Mouse (Mus musculus) liver, adult 2 months (tissue): ENCODE measurements around the gene Prss40. TPM values are rescaled to one million over a fixed set of nuclear protein-coding genes. Genes with fewer than 3 reads are reported as not detected.
"Not testable (repeated sequence)": the region's sequence is repeated elsewhere in the genome, so short reads cannot be mapped to it uniquely, and the experiment has no call there.

ENCODE experiments used
- DNase-seq: peaks from one replicate; pipeline ENCODE4 v3.0.0-alpha.2; 2011; ENCODE audit warnings: low read depth, low spot score; ENCODE audit errors: extremely low read depth
- H3K27ac ChIP-seq: fragments of 200-500 bp; replicated peaks from 2 replicates; pipeline ENCODE4 v1.5.1; 2012; ENCODE audit warnings: low read depth, mild to moderate bottlenecking, control low read depth, inconsistent platforms, low read length; ENCODE audit not compliant: insufficient read depth
- H3K27me3 ChIP-seq: fragments of 200-500 bp; 2 replicates; pipeline ENCODE4 v1.6.1; 2012; ENCODE audit warnings: mild to moderate bottlenecking, moderate library complexity, low read length, inconsistent platforms; ENCODE audit not compliant: control insufficient read depth, insufficient read depth
- H3K36me3 ChIP-seq: fragments of 200-500 bp; 2 replicates; pipeline ENCODE4 v1.6.1; 2012; ENCODE audit warnings: low read length, inconsistent platforms; ENCODE audit not compliant: control insufficient read depth, insufficient read depth
- H3K4me1 ChIP-seq: fragments of 200-500 bp; 2 replicates; pipeline ENCODE4 v1.6.1; 2011; ENCODE audit warnings: low read length; ENCODE audit not compliant: control insufficient read depth, insufficient read depth
- H3K4me3 ChIP-seq: fragments of 200-500 bp; 2 replicates; pipeline ENCODE4 v1.5.1; 2011; ENCODE audit warnings: low read depth, mild to moderate bottlenecking, control low read depth, low read length, moderate library complexity; ENCODE audit not compliant: insufficient read depth
- H3K79me2 ChIP-seq: fragments of 200-500 bp; 2 replicates; pipeline ENCODE4 v1.6.1; 2012; ENCODE audit warnings: inconsistent platforms, mild to moderate bottlenecking, low read length, moderate library complexity; ENCODE audit not compliant: control insufficient read depth, insufficient read depth
- H3K9ac ChIP-seq: fragments of 200-500 bp; 2 replicates; pipeline ENCODE4 v1.6.1; 2012; ENCODE audit warnings: low read depth, mild to moderate bottlenecking, control low read depth, inconsistent platforms, low read length
- CTCF ChIP-seq: fragments of 200-500 bp; IDR thresholded peaks from 2 replicates; pipeline ENCODE4 v1.5.1; 2011; ENCODE audit warnings: low read depth, low read length, control low read depth
- POLR2A ChIP-seq: fragments of 200-500 bp; IDR thresholded peaks from 2 replicates; pipeline ENCODE4 v1.6.1; 2011; ENCODE audit warnings: low read length, control low read depth; ENCODE audit not compliant: insufficient read depth; ENCODE audit errors: extremely low read depth
- WGBS: fragments of 180-500 bp; shearing (Covaris S2); methylation state at CpG from one replicate; pipeline ENCODE4 v1.1.7; 2018; 5-methylcytosine and 5-hydroxymethylcytosine counted together
- polyA plus RNA-seq: library from polyadenylated mRNA; depleted of rRNA; stranded (reverse); fragments of >200 nt; gene quantifications from 2 replicates; pipeline ENCODE4 v1.2.3, GENCODE M21; 2012
- total RNA-seq: library from RNA; depleted of rRNA; stranded (reverse); fragments of >200 nt; gene quantifications from 2 replicates; pipeline ENCODE4 v1.2.3, GENCODE M21; 2014

Gene Prss40
- total and polyA plus RNA-seq, 2 experiments: not detected

GRCm38 (mm10) chr1:34522205-34522849 is 38.4 kb downstream of the Prss40 start:
- 58% methylated on average over 6 of the region's 6 CpGs for WGBS
- no peak overlapping the region for H3K4me3 ChIP-seq
- no peak overlapping the region for H3K9ac ChIP-seq
- H3K4me1 ChIP-seq: no peaks in the 10 kb centered on the region
- no peaks in the 10 kb centered on the region for H3K36me3 ChIP-seq
- no peaks in the 10 kb centered on the region for H3K27me3 ChIP-seq
- no peaks in the 10 kb centered on the region for H3K79me2 ChIP-seq
- DNase-seq: no peak
- TF ChIP-seq POLR2A: no peak
- no peak for TF ChIP-seq CTCF
- no peak overlapping the region for H3K27ac ChIP-seq

GRCm38 (mm10) chr1:34518259-34518658 is 42.5 kb downstream of the Prss40 start:
- Histone ChIP-seq H3K4me1 (no peaks in the 10 kb centered on the region), H3K9ac (no peak overlapping the region), H3K27me3 (no peaks in the 10 kb centered on the region), H3K27ac (no peak overlapping the region), H3K79me2 (no peaks in the 10 kb centered on the region), H3K4me3 (no peak overlapping the region), H3K36me3 (no peaks in the 10 kb centered on the region)
- DNase-seq: no peak
- 82% methylated on average over 1 of the region's 1 CpGs for WGBS
- no peak for TF ChIP-seq POLR2A
- no peak for TF ChIP-seq CTCF

DNA sequence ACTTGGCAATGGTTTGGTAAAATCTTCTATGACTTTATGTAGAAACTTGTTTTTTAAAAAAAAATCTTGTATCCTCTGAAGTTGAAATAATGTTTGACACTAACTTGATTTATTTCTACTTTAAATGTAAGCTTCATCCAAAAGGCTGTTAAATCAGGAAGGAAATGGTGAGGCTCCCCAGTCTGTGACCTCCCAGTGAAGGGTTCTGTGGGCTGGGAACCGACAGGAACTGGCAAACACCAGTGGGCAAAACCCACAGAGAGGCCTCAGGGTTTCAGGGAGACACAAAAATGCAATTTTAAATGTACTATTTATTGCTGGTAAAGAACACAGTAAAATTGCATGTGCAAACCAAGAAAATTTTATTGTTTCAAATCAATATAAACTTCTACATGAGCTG is 42.9 kb downstream of the Prss40 start:
- not testable (repeated sequence) for H3K4me1 ChIP-seq, H3K9ac ChIP-seq, H3K4me3 ChIP-seq, H3K27me3 ChIP-seq, H3K36me3 ChIP-seq, H3K79me2 ChIP-seq, H3K27ac ChIP-seq, DNase-seq
- 31% methylated on average over 1 of the region's 1 CpGs for WGBS

- DNase-seq, H3K79me2 ChIP-seq, H3K36me3 ChIP-seq, H3K27me3 ChIP-seq, H3K4me3 ChIP-seq, H3K9ac ChIP-seq, H3K27ac ChIP-seq, H3K4me1 ChIP-seq: not testable (repeated sequence)
- WGBS: 23% methylated on average over 6 of the region's 6 CpGs
Observed at GRCm38 (mm10) chr1:34517297-34517696, 43.4 kb downstream of the Prss40 start.

DNA sequence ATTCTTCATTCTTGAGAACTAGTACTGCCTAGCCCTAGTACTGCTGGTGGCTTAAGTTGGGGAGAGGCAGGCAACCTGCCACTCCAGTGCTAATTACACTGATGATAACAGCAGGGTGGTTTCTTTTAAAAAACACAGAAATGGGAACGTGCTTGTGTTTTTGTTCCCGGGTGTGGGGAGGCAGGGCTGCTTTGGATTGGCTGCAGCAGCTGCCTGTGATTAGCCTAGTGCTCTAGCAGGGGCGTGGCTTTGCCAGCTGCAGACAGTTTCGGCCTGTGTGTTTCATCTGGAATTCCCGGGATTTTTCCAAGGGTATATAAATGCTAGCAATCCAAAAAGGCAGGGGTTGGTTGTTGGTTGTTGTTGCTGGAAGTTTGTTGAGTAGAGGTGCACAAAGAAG is 44.1 kb downstream of the Prss40 start:
- no peak overlapping the region for H3K4me3 ChIP-seq
- no peaks in the 10 kb centered on the region for H3K4me1 ChIP-seq
- H3K36me3 ChIP-seq: no peaks in the 10 kb centered on the region
- H3K9ac ChIP-seq: no peak overlapping the region
- H3K79me2 ChIP-seq: no peaks in the 10 kb centered on the region
- 24% methylated on average over 5 of the region's 5 CpGs for WGBS
- H3K27me3 ChIP-seq: no peaks in the 10 kb centered on the region
- H3K27ac ChIP-seq: no peak overlapping the region
- no peak for TF ChIP-seq CTCF
- TF ChIP-seq POLR2A: no peak
- DNase-seq: no peak

DNA sequence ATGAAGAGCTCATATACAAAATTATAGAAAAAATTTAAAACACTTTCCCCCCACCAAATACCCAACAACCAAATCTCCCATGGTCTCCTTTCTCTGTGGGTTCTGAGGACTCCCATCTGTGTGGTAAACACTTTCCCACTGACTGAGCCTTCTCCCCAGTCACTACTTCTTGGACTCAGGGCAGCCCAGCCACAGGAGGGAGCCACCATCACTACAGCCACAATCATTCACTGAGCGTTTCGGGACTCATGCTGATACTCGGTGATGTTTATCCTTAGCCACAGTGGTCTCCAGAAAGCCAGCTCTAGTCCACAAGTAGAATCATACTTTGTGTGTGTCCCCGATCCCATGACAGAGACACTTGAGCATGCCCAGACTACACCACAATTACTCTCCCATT is 47.7 kb downstream of the Prss40 start:
- H3K27me3 ChIP-seq: no peaks in the 10 kb centered on the region
- H3K27ac ChIP-seq: no peak overlapping the region
- H3K36me3 ChIP-seq: no peaks in the 10 kb centered on the region
- no peak for TF ChIP-seq POLR2A
- no peak for TF ChIP-seq CTCF
- 85% methylated on average over 4 of the region's 4 CpGs for WGBS
- H3K4me1 ChIP-seq: no peaks in the 10 kb centered on the region; the same call in 1 of the 2 replicates
- H3K4me3 ChIP-seq: no peak overlapping the region
- no peak overlapping the region for H3K9ac ChIP-seq
- DNase-seq: no peak
- no peaks in the 10 kb centered on the region for H3K79me2 ChIP-seq
